Mouse (Mus musculus): ENCODE measurements around the gene Fbxo2.
A peak's percentile ranks its signal among the peaks of the same experiment; 100 is the strongest.

GRCm38 (mm10) chr4:148114758-148115391 lies 45.5 kb upstream of the Fbxo2 start:
- TF ChIP-seq POLR2A (IDR thresholded peaks at IDR 0.05; ENCODE audit: low read depth, low read length) (no peak), CTCF (IDR thresholded peaks at IDR 0.05; ENCODE audit: extremely low read depth, insufficient read depth, insufficient read length, insufficient replicate concordance) (peak; percentile 99)
